Mouse (Mus musculus) thymus, postnatal 0 days (tissue): Measurements from ENCODE around the gene Ttc23. TPM values are rescaled to one million over a fixed set of nuclear protein-coding genes. Genes with fewer than 3 reads are reported as not detected.

Experiments
- DNase-seq: peaks from one replicate; pipeline ENCODE4 v3.0.0-alpha.2; 2015; ENCODE audit warnings: low spot score
- polyA plus RNA-seq: library from polyadenylated mRNA; unstranded; fragments of >200 nt; fragmentation: Nextera tagmentation; extraction: Ambion mirVana; gene quantifications from 2 replicates; pipeline ENCODE4 v1.2.1, GENCODE M21; 2015

Gene Ttc23
- 14.7 and 16.1 TPM in 2 replicates for polyA plus RNA-seq

DNA sequence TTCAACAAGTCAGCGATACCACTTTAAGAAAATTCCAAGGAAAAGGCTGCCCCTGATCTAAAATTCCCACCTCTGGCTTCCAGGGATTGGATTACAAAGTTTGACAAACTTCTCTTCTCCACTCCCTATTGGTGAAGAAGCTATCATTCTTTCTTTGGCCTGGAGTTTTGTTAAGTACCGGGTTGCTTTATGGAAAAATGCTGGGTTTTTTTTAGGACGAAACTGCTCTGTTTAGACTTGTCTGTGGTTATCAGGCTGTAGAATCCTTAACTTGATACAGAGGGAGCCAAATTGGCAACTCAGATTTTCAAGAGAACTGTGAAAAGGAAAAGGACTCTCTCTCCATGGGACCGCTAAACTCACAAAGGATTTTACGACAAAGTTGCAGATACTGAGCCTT is at the start of gene Ttc23:
Ttc23 (plus strand) TSS at position 134 of the 400 bp plus-strand sequence.
- DNase-seq: no peak

DNA sequence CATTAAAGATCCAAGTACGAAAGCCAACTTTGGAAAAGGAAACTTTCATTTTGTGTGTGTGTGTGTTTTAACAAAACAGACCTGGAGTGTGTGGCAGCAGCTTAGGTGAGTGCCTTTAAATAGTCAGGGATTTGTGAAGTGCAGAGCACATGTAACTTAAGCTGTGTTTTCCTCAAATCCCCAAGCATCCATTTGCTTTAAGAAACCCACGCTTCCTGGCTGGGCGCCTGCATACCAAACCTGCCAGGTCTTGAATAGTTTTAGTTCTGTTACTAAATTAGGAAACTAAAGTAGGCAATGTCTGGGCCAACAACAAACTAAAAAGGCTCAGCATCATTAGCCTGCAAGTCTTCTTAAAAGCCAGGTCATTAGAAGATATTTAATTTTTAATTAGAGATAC is 49.2 kb upstream of the Ttc23 start:
- DNase-seq: no peak

DNA sequence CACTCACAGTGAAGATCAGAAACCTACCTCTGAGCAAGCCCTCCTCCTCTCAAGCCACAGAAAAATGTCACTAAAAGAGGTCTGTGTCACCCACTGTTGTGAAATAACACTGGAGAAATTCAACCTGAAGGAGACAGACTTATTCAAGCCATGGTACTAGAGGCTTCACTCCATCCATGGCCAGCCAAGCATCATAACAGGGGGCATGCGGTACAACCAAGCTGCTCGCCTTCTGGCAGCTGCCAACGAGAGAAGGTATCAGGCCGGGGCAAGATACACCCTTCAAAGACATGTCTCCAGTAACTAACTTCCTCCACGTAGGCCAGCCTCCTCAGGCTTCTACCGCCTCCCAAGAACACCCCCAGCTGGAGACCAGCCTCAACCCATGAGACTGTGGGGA is 42.1 kb upstream of the Ttc23 start:
- no peak for DNase-seq

DNA sequence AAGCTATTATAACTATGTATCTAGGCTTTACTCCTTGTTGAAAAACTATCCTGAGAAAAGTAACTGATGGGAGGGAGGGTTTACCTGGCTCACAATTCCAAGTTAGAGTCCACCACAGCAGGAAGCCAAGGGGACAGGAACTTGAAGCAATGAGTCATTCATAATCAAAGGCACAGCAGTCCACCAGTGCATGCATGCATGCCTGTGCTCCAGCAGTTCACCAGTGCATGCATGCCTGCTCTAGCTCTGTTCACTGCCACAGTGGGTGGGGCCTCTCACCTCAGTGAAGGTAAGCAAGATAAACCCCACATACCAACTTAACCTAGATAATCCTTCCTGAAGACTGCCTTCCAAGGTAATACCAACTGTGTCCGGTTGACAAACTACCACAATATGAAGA is 41.0 kb upstream of the Ttc23 start:
- DNase-seq: no peak

DNA sequence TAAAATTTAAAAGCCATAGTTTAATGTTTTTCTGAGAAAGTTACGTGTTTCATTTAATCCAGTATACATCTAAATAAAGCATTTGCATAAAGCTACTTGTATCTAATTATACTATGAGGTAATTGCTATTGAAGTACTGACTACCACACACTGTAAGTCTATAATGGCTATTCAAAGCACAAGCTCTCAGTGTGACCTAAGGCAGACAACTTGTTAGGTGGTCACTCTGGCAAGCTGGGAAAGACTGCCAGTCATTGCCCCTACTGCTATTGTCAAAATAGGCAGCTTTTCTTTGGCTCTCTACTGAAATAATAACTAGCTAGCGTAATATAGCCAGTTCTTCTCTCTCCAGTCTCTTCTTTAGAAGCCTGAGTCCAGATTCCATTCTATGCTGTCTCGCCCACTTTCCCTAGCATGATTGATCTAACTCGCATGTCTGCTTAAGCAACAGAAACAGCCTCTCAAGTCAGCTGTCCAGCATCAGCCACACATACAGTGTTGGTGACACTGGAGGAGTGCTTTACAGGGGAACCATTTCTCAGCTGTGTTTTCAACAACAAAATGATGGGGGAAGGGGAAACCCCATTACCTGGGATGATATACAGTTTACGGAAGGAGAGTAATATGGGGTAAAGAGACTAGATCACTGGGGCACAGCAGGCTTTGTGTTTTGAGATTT is 39.4 kb upstream of the Ttc23 start:
- DNase-seq: no peak

DNA sequence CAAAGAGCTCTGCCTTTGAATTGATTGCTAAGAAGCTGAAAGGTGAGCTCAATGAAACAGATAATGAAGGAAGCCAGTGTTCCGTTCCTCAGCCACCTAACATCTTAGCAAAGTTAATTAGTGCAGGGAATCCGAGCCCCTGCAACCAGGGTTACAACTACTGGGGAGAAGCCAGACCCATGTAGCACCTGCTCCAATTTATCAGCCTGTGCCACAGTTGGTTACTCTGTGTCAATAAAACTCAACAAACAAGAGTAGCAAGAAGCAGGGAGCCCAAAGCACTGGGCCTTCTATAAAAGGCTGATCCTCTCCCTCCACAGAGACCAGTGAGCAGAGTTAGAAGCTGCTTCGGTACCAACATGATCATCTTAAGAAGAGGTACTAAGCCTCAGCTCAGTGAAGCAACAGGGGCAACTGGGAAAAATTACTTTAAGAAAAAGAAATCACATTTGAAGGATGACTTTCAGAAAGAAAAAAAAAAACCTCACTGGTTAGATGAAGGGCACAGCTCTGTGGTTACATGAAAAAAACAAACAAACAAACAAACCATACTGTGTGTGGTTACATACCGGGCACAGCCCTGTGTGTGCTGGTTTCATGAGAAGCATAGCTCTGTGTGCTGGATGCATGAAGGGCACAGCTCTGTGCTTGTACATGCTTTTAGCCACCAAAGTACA is 38.7 kb upstream of the Ttc23 start:
- no peak for DNase-seq

DNA sequence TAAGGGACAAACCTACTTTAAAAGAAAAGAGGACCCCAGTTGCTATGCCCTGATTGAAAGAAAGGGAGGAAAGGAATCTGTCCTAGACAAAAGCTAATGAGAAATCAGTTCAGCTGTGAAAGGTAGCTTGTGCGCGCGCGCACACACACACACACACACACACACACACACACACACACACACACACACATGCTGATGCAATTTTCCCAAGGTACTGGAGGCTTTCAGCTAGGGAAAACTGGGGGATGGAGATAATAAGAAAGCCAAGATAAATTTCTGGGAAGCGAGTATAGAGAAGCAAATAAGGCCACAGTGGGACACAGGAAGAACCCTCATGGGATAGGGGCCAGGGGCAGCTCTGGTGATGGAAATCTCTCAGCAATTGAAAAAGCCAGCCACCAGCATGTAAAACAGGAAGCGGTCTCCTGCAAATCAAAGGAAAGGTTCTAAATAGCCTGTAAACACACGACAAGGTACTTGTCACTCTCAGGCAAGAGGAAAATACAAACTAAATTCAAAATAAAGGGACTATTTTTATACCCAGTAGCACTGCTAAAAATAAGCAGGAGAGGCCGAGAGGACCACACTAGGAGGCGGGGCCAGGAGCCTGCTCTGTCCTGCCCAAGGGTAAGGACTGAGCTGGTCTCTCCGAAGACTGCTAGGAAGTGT is 33.3 kb upstream of the Ttc23 start:
- no peak for DNase-seq

DNA sequence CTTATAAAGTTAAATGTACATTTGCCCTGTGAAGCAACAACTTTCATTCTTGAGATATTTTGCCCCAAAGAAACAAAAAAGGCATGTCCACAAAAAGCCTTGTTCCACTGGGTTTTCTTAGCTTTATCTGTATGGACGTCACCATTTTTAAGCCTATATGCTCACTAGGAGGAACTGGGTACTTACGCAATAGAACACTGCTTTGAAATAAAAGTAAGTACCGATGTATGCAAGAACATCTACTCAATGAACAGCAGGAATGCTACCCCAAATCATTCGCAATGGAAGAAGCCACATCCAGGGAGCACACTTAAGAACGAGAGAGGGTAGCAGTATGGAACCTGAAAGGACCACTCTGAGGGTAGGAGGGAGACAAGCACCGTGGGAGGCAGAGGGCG is 32.7 kb upstream of the Ttc23 start:
- DNase-seq: no peak

DNA sequence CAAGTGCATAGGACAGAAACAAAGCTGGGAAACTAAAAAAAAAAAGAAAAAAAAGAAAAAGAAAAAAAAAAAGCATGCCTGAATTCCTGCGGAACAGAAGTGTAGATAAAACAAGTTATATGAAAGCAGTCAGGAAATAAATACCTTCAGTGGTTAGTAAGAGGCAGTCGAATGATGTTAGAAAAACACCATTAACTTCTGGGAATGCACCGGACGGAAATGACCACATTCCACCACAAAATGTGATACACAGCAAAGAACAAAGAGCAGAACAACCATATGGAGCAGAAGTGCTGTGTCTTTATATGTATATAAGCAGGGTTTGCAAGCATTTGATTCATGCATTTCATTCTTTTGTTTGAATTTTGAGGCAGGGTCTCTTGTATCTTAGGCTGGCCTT is 30.3 kb upstream of the Ttc23 start:
- no peak for DNase-seq

DNA sequence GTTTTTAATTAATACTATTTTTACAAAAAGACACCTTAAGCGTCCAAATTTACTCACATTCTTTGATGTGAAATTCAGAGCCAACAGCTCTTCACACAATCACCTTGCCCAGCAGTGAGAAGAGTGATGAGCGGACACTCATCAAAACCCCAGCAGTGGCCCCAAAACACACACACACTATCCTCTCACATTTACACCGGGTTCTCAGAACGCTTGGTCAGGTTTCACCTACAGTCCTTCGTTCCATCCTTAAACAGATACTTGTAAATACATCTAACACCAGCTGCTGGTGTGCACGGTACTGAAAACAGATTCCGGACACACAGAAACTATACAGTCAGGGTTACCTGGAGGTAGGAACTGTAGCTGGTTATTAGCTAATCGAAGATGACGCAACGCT is 29.6 kb upstream of the Ttc23 start:
- no peak for DNase-seq

DNA sequence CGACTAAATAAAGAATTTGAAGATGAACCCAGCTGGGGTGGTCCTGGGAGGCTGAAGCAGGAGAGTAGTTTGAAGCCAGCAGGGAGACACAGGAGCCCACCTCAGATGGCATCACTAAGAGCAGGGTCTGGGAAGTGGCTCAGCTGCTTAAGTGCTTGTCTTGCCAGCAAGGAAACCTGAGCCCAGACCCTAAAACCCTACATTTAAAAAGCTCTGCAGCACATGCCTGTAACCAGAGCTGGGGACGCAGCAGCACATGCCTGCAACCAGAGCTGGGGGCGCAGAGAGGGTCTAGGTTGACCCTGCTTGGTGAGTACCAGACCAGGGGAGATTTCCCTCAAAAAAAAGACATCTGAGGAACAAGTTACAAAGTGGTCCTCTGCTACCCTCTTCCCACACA is 28.9 kb upstream of the Ttc23 start:
- DNase-seq: no peak

DNA sequence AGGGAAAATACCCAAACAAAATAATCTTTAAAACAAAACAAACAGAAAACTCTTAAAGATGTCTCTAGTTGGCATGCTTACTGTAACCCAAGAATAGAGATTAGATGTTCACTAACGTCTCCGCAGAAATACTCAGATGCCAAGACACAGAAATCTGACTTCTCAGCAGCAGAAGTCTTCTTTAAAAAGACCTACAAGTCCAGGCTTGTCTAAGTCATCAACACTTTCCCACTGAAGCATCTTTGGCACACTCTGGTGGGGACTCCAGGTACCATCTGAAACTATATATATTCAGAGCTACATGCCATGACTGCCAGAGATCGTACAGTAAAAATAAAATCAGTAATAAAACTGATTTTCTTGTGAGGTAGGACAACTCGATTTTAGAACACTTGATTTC is 27.4 kb upstream of the Ttc23 start:
- DNase-seq: peak; percentile 37

DNA sequence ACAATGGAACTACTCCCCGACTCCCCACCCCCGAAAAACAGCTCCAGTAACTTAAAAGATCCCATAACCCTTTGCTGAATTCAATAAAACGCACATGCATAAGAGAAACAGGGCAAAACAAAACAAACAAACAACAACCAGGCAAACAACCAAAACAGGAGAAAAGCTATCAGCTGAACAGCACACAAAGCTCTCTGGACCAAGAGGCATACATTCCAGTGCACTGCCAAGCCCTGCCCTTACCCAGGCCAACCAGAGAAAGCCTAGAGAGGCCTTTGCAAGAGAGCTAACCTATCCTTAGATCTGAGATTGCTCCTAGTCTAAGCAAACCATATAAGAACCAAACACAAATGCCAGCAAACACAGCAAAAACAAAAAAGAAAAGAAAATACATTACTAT is 25.1 kb upstream of the Ttc23 start:
- DNase-seq: no peak

DNA sequence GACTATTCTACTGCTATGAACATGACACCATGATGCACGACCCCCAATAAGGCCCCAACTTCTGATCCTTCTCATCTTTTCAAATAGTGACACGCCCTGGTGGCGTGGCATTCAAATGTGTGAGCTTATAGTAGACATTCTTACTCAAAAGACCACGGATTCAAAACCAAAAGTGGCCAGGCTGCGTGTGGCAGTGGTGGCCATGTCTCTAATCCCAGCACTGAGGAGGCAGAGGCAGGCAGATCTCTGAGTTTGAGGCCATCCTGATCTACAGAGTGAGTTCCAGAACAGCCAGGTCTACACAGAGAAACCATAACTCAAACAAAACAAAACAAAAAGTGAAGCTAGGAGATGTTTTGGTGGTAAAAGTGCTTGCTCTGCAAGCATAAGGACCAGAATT is 20.5 kb upstream of the Ttc23 start:
- DNase-seq: no peak

DNA sequence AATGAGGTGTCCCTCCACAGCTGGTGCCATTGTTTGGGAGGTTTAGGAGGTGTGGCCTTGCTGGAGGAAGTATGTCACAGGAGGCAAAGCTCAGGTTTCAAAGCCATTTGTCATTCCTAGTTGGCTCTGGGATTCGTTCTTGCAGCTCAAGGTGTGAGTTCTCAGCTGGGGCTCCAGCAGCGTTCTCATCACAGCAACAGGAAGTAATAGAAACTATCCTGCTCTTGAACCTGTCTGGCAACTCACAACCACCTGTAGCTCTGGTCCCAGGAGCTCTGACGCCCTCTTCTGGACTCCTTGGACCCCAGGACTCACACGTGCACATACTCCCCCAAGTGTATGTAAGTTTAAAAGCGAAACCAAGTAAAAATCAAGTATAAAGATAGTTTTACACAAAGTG is 17.5 kb upstream of the Ttc23 start:
- no peak for DNase-seq

DNA sequence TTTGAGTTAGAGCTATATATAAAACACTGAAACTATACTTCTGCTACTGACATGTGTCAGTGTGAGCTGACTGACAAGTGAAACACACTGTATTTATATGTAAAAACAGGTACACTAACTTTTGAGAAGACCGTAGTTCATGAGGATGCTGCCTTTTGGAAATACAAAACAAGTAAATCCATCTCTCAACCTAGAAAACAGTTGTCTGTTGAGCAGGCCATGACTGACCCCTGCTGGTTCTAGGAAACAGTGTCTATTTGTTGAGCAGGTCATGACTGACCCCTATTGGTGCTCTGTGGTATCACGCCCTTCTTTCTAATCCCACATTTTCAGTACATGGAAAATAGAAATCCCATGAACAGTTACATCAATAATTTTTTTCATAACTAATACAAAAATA is 16.4 kb upstream of the Ttc23 start:
- DNase-seq: peak; percentile 82

DNA sequence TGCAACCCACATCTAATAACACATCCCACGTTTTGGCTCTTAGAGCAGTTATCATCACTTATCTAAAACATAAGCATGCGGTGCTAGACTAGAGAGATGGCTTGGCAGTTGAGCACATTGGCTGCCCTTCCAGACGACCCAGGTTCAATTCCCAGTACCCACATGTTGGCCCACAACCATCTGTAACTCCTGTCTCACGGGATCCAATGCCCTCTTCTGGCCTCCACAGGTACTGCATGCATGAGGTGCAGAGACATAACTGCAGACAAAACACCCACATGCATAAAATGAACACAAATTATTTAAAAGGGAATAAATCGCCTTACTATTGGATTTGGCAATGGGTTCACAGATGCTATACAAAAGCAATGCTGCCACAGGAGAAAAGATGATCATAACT is 14.8 kb upstream of the Ttc23 start:
- DNase-seq: no peak

DNA sequence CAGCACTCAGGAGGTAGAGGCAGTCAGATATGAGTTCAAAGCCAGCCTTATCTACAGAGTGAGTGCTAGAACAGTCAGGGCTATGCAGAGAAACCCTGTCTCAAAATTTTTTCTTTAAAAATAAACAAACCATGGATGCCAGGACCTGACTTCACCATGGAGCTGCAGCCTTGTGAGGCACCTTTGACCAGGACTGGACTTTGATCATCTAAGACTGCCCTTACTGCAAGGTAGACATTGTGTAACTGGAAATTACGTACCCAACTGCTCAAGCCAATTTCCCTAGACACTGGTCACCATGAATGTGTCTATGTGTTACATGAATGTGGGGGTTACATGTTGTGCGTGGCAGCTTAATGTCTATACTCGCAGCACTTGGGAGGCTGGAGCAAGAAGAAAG is 13.0 kb upstream of the Ttc23 start:
- DNase-seq: no peak

DNA sequence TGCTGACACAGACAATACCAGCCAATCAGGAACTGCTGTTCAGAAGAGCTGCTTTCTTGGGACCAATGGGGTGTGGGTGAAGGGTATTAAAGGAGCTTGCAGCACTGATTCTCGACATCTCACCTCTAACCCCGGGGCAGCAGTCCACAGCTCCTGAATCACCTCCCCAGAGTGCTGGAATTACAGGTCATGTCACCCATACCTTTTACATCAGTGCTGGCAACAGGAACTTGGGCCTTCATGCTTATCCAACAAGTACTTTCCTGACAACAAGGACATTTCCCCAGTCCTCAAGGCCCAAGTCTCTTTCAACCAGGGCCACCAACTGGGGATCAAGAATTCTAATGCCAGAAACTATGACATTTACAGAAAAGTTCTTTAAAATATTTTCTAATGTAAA is 11.0 kb upstream of the Ttc23 start:
- no peak for DNase-seq

DNA sequence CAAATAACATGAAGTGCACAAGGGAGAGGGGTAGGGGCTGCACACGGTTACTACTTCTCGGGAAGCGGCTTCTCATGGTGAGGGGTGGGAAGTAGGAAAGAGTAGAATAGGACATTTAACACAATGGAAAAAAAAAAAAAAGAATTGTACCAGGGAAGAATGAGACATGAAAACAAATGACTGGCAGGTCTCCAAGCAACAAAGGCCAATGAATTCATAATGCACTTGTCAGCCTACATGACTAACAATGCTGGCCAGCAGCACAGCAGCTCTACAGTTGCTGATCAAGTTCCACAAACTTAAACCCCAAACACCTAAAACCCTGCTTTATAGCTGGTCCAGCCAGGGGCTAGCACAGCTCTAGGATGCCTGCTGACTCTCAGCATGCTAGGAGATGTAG is 8.2 kb upstream of the Ttc23 start:
- no peak for DNase-seq

DNA sequence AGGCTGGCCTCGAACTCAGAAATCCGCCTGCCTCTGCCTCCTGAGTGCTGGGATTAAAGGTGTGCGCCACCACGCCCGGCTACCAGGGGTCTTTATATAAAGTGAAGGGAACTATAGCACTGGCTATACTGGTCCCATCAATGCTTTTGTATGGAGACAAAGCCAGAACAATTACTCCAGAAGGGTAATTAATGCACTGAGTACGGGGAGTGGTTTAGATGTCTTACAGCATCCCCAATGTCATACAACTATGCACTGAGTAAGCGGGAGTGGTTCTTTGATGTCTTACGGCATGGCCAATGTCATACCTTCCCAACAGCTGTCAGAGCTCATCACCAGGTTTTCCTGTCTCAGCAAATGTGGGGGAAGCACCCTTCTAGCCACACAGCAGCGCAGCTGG is 4.3 kb upstream of the Ttc23 start:
- DNase-seq: no peak

DNA sequence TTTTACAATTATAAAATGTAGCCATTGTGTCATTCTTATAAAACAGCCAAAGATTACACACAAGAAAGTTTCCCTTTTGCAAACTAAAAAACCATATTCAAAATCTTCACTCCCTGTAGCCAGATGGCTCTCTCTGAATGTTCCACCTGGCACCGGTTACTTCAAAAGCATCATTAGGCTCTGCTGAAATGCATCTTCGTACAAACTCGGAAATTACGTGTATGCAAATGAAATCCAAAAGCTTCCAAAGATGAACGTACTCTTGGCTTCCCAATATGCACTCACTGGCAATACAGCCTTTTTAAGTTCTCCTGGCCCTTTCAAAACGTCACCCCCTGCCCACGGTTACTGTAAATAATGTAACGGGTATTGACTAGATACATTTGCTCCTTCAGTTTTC is 2.9 kb upstream of the Ttc23 start:
- no peak for DNase-seq
